Mouse (Mus musculus): ENCODE data around the gene Tspan5. TPM values are rescaled to one million over a fixed set of nuclear protein-coding genes. Genes with fewer than 3 reads are reported as not detected.

Gene Tspan5
- polyA plus RNA-seq, 1 experiment from 2014 or later, result 21.9 TPM

- ATAC-seq (ENCODE audit: low FRiP score, low TSS enrichment), result no peak
- H3K27me3 ChIP-seq (ENCODE audit: control insufficient read depth, insufficient read depth, low read length), result no peaks in the 10 kb centered on the region
- WGBS, result 47% methylated on average over 8 of the region's 8 CpGs
- H3K36me3 ChIP-seq (ENCODE audit: control insufficient read depth, insufficient read depth, low read length), result no peaks in the 10 kb centered on the region
- no peak overlapping the region for H3K9ac ChIP-seq (ENCODE audit: low read length)
- H3K27ac ChIP-seq (replicated peaks), result no peak overlapping the region
- no peaks in the 10 kb centered on the region for H3K9me3 ChIP-seq (ENCODE audit: control insufficient read depth, low read length)
- H3K4me1 ChIP-seq (replicated peaks; ENCODE audit: control insufficient read depth, insufficient read depth), result no peaks in the 10 kb centered on the region
- no peak overlapping the region for H3K4me2 ChIP-seq (replicated peaks; ENCODE audit: low read depth)
- H3K4me3 ChIP-seq (ENCODE audit: low read depth, low read length), result no peak overlapping the region
- DNase-seq (ENCODE audit: low spot score), result no peak
- no peak for TF ChIP-seq CTCF (IDR thresholded peaks at IDR 0.05; ENCODE audit: low read depth)
- TF ChIP-seq EP300 (optimal IDR thresholded peaks at IDR 0.05), result no peak
Observed at GRCm38 (mm10) chr3:138914626-138915288, 172.8 kb downstream of the Tspan5 start.

DNA sequence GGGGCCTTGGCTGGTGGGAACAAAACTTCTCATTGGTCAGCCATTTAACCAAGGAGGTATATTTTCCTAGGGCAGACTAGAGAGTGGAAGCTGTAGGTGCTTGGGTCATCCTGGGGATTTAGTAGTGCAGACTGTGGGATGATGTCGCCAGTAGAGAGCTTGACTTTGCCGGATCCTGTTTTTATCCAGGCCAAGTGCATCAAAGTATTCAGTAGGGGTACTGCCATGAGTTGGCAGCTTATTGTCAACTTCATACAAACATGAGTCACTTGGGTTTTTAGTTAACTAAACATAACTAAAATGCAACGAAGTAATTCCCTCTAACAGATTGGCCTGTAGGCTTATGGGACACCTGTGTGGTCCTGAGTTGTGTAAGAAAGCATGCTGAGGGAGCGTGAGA lies 174.6 kb downstream of the Tspan5 start:
- TF ChIP-seq EP300 (optimal IDR thresholded peaks at IDR 0.05) (no peak), CTCF (IDR thresholded peaks at IDR 0.05; ENCODE audit: low read depth) (no peak)
- no peaks in the 10 kb centered on the region for H3K36me3 ChIP-seq (ENCODE audit: control insufficient read depth, insufficient read depth, low read length)
- H3K27ac ChIP-seq (replicated peaks), result no peak overlapping the region
- 66% methylated on average over 4 of the region's 4 CpGs for WGBS
- H3K4me2 ChIP-seq (replicated peaks; ENCODE audit: low read depth), result no peak overlapping the region
- H3K27me3 ChIP-seq (ENCODE audit: control insufficient read depth, insufficient read depth, low read length), result no peaks in the 10 kb centered on the region
- no peak overlapping the region for H3K9ac ChIP-seq (ENCODE audit: low read length)
- H3K9me3 ChIP-seq (ENCODE audit: control insufficient read depth, low read length), result no peaks in the 10 kb centered on the region
- DNase-seq (ENCODE audit: low spot score), result no peak
- no peak overlapping the region for H3K4me3 ChIP-seq (ENCODE audit: low read depth, low read length)
- ATAC-seq (ENCODE audit: low FRiP score, low TSS enrichment), result no peak
- no peaks in the 10 kb centered on the region for H3K4me1 ChIP-seq (replicated peaks; ENCODE audit: control insufficient read depth, insufficient read depth)

DNA sequence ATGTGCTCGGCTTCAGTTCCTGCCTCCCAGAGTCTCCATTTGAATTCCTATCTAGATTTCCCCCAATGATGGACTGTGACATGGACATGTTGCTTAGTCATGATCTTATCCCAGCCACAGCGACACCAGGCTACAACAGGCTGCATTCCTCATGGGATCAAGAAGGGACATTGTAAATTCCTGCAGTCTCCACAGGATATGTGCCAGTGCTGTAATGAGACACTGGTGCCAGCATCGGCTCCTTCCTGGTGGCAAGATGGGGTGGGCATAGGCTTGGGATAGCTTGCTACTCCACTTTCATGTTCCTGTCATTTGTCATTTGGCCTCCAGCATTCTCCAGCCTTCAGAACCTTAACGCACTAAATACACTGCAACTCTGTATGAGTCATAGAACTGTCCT lies 175.0 kb downstream of the Tspan5 start:
- Histone ChIP-seq H3K27me3 (ENCODE audit: control insufficient read depth, insufficient read depth, low read length) (no peaks in the 10 kb centered on the region), H3K27ac (replicated peaks) (no peak overlapping the region), H3K9me3 (ENCODE audit: control insufficient read depth, low read length) (no peaks in the 10 kb centered on the region), H3K4me3 (ENCODE audit: low read depth, low read length) (no peak overlapping the region), H3K4me1 (replicated peaks; ENCODE audit: control insufficient read depth, insufficient read depth) (no peaks in the 10 kb centered on the region), H3K9ac (ENCODE audit: low read length) (no peak overlapping the region), H3K36me3 (ENCODE audit: control insufficient read depth, insufficient read depth, low read length) (no peaks in the 10 kb centered on the region), H3K4me2 (replicated peaks; ENCODE audit: low read depth) (no peak overlapping the region)
- ATAC-seq (ENCODE audit: low FRiP score, low TSS enrichment) (no peak), DNase-seq (ENCODE audit: low spot score) (no peak)
- TF ChIP-seq CTCF (IDR thresholded peaks at IDR 0.05; ENCODE audit: low read depth), result no peak
- TF ChIP-seq EP300 (optimal IDR thresholded peaks at IDR 0.05), result no peak
- WGBS, result 65% methylated on average over 4 of the region's 4 CpGs

- Histone ChIP-seq H3K4me2 (replicated peaks; ENCODE audit: low read depth) (no peak overlapping the region), H3K27ac (replicated peaks) (no peak overlapping the region), H3K9me3 (ENCODE audit: control insufficient read depth, low read length) (no peaks in the 10 kb centered on the region), H3K36me3 (ENCODE audit: control insufficient read depth, insufficient read depth, low read length) (no peaks in the 10 kb centered on the region), H3K9ac (ENCODE audit: low read length) (no peak overlapping the region), H3K4me1 (replicated peaks; ENCODE audit: control insufficient read depth, insufficient read depth) (no peaks in the 10 kb centered on the region), H3K4me3 (ENCODE audit: low read depth, low read length) (no peak overlapping the region), H3K27me3 (ENCODE audit: control insufficient read depth, insufficient read depth, low read length) (no peaks in the 10 kb centered on the region)
- ATAC-seq (ENCODE audit: low FRiP score, low TSS enrichment) (no peak), DNase-seq (ENCODE audit: low spot score) (no peak)
- no peak for TF ChIP-seq EP300 (optimal IDR thresholded peaks at IDR 0.05)
- TF ChIP-seq CTCF (IDR thresholded peaks at IDR 0.05; ENCODE audit: low read depth), result no peak
- WGBS, result 82% methylated on average over 4 of the region's 4 CpGs
Observed at GRCm38 (mm10) chr3:138918241-138918640, 176.2 kb downstream of the Tspan5 start.

DNA sequence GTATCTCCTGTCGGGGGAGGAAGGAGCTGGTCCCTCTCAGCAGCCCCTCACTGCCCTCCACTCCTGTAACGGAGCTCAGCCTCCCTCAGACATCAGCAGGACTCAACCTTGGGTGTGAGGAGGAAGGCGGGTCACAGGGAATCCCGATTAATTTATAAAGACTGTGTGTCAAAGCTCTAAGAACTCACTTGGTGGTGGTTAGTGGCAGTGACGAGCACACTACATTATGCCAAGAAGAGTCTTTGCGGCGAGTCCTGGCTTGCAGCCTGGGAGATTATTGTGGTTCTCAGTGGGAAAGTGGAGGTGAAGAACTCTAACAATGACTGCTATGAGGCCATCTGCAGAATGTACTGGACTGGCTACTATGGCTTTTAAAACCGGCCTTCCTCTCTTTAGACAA lies 184.2 kb downstream of the Tspan5 start:
- H3K4me2 ChIP-seq (replicated peaks; ENCODE audit: low read depth), result no peak overlapping the region
- 0 out of 2 replicates have a peak, but pooled peaks cover 5% of the 10 kb centered on the region for H3K36me3 ChIP-seq (ENCODE audit: control insufficient read depth, insufficient read depth, low read length)
- DNase-seq (ENCODE audit: low spot score) (no peak), ATAC-seq (ENCODE audit: low FRiP score, low TSS enrichment) (no peak)
- TF ChIP-seq EP300 (optimal IDR thresholded peaks at IDR 0.05), result no peak
- no peak for TF ChIP-seq CTCF (IDR thresholded peaks at IDR 0.05; ENCODE audit: low read depth)
- H3K27ac ChIP-seq (replicated peaks), result no peak overlapping the region
- no peaks in the 10 kb centered on the region for H3K27me3 ChIP-seq (ENCODE audit: control insufficient read depth, insufficient read depth, low read length)
- no peak overlapping the region for H3K9ac ChIP-seq (ENCODE audit: low read length)
- H3K4me1 ChIP-seq (replicated peaks; ENCODE audit: control insufficient read depth, insufficient read depth), result no peaks in the 10 kb centered on the region
- 85% methylated on average over 8 of the region's 8 CpGs for WGBS
- H3K9me3 ChIP-seq (ENCODE audit: control insufficient read depth, low read length), result no peaks in the 10 kb centered on the region
- no peak overlapping the region for H3K4me3 ChIP-seq (ENCODE audit: low read depth, low read length)

- no peak for ATAC-seq (ENCODE audit: low FRiP score, low TSS enrichment)
- TF ChIP-seq EP300 (optimal IDR thresholded peaks at IDR 0.05), result no peak
- no peak for TF ChIP-seq CTCF (IDR thresholded peaks at IDR 0.05; ENCODE audit: low read depth)
- WGBS, result 80% methylated on average over 4 of the region's 4 CpGs
Observed at GRCm38 (mm10) chr3:138927437-138927836, 185.4 kb downstream of the Tspan5 start.

More at GRCm38 (mm10) chr3:138927437-138927836, 185.4 kb downstream of the Tspan5 start:
- Histone ChIP-seq H3K36me3 (ENCODE audit: control insufficient read depth, insufficient read depth, low read length) (0 out of 2 replicates have a peak, but pooled peaks cover 5% of the 10 kb centered on the region), H3K27ac (replicated peaks) (no peak overlapping the region), H3K9ac (ENCODE audit: low read length) (no peak overlapping the region), H3K9me3 (ENCODE audit: control insufficient read depth, low read length) (no peaks in the 10 kb centered on the region), H3K4me2 (replicated peaks; ENCODE audit: low read depth) (no peak overlapping the region), H3K4me1 (replicated peaks; ENCODE audit: control insufficient read depth, insufficient read depth) (no peaks in the 10 kb centered on the region), H3K27me3 (ENCODE audit: control insufficient read depth, insufficient read depth, low read length) (no peaks in the 10 kb centered on the region), H3K4me3 (ENCODE audit: low read depth, low read length) (no peak overlapping the region)
- no peak for DNase-seq (ENCODE audit: low spot score)
